16 mouse cellular contexts compared by ENCODE assay signal in genomic region chr9:116330796-116331195, GRCm38 (mm10).
A peak's percentile ranks its signal among the peaks of the same experiment; 100 is the strongest.
DNase-seq lines count a peak whose midpoint lies in the region; ATAC-seq and TF ChIP-seq lines count a peak whose summit lies in the region.
"Had no signal": no experiment of that assay in that cellular context is flagged by ENCODE, and none has a peak within 500 bp of the region (broad histone marks: within the 10 kb centered on the region; RNA-seq: fewer than 3 reads in every experiment).

No protein-coding gene starts in this region.

- no peak overlapping the region for H3K4me3 ChIP-seq in intestine, postnatal 0 days (ENCODE audit: low read depth, low read length)
- no peak overlapping the region for H3K4me3 ChIP-seq in intestine, embryonic 16.5 days (ENCODE audit: low read length)
- no peak overlapping the region for H3K4me3 ChIP-seq in midbrain, postnatal 0 days (ENCODE audit: low read depth, low read length)
- H3K4me3 ChIP-seq in midbrain, embryonic 16.5 days (ENCODE audit: low read depth, low read length): no peak overlapping the region
- H3K4me3 ChIP-seq in cortical plate, adult 2 months (ENCODE audit: insufficient read depth, low read length): no peak overlapping the region
- H3K4me3 ChIP-seq in stomach, postnatal 0 days (ENCODE audit: low read depth, low read length): no peak overlapping the region
- H3K4me3 ChIP-seq: embryonic facial prominence, embryonic 10.5 days; hindbrain, embryonic 13.5 days; midbrain, embryonic 15.5 days had no signal

- H3K9me3 ChIP-seq in intestine, postnatal 0 days (ENCODE audit: control insufficient read depth): no peaks in the 10 kb centered on the region
- H3K9me3 ChIP-seq in intestine, embryonic 16.5 days (ENCODE audit: control insufficient read depth, low read length): no peaks in the 10 kb centered on the region
- no peaks in the 10 kb centered on the region for H3K9me3 ChIP-seq in midbrain, postnatal 0 days (ENCODE audit: low read length)
- H3K9me3 ChIP-seq in midbrain, embryonic 16.5 days (replicated peaks; ENCODE audit: control insufficient read depth, low read length, poor library complexity, severe bottlenecking): no peaks in the 10 kb centered on the region
- H3K9me3 ChIP-seq in stomach, postnatal 0 days (ENCODE audit: control insufficient read depth, low read length): no peaks in the 10 kb centered on the region
- H3K9me3 ChIP-seq: embryonic facial prominence, embryonic 10.5 days; hindbrain, embryonic 13.5 days; midbrain, embryonic 15.5 days had no signal

- no peaks in the 10 kb centered on the region for H3K27me3 ChIP-seq in intestine, postnatal 0 days (replicated peaks; ENCODE audit: control insufficient read depth, insufficient read depth, low read length)
- H3K27me3 ChIP-seq in intestine, embryonic 16.5 days (replicated peaks; ENCODE audit: control insufficient read depth, insufficient read depth, low read length): no peaks in the 10 kb centered on the region
- H3K27me3 ChIP-seq in midbrain, postnatal 0 days (ENCODE audit: insufficient read depth, low read length): no peaks in the 10 kb centered on the region
- no peaks in the 10 kb centered on the region for H3K27me3 ChIP-seq in midbrain, embryonic 16.5 days (ENCODE audit: control insufficient read depth, insufficient read depth, low read depth, low read length)
- H3K27me3 ChIP-seq in stomach, postnatal 0 days (ENCODE audit: control insufficient read depth, insufficient read depth, low read length): no peaks in the 10 kb centered on the region
- H3K27me3 ChIP-seq: hindbrain, embryonic 13.5 days; midbrain, embryonic 15.5 days had no signal

- H3K9ac ChIP-seq in intestine, postnatal 0 days (ENCODE audit: low read depth, low read length): no peak overlapping the region
- H3K9ac ChIP-seq in intestine, embryonic 16.5 days (ENCODE audit: low read depth, low read length): no peak overlapping the region
- H3K9ac ChIP-seq in midbrain, postnatal 0 days (replicated peaks; ENCODE audit: low read length, poor library complexity, severe bottlenecking): no peak overlapping the region
- H3K9ac ChIP-seq in midbrain, embryonic 16.5 days (ENCODE audit: low read depth, low read length): no peak overlapping the region
- no peak overlapping the region for H3K9ac ChIP-seq in stomach, postnatal 0 days (ENCODE audit: low read length)
- H3K9ac ChIP-seq: hindbrain, embryonic 13.5 days; midbrain, embryonic 15.5 days had no signal

- no peak for TF ChIP-seq POLR2A in cortical plate, adult 2 months (IDR thresholded peaks at IDR 0.05; ENCODE audit: extremely low read depth, insufficient read depth, low read length)

- no peak for ATAC-seq in intestine, postnatal 0 days
- ATAC-seq in intestine, embryonic 16.5 days: no peak
- no peak for ATAC-seq in midbrain, postnatal 0 days (ENCODE audit: low FRiP score)
- no peak for ATAC-seq in midbrain, embryonic 16.5 days
- no peak for ATAC-seq in stomach, postnatal 0 days (ENCODE audit: low FRiP score, low TSS enrichment)
- no peak for ATAC-seq in erythroblast, adult 5-6 weeks (replicated peaks; ENCODE audit: low FRiP score, poor library complexity, severe bottlenecking)
- ATAC-seq: midbrain, embryonic 15.5 days had no signal

- TF ChIP-seq CTCF in intestine, postnatal 0 days (IDR thresholded peaks at IDR 0.05; ENCODE audit: low read depth): peak; percentile 59
- peak; percentile 41; the same call in 1 of the 2 replicates for TF ChIP-seq CTCF in midbrain, postnatal 0 days (IDR thresholded peaks at IDR 0.05)
- peak; percentile 14; the same call in 1 of the 2 replicates for TF ChIP-seq CTCF in cortical plate, adult 2 months (IDR thresholded peaks at IDR 0.05; ENCODE audit: extremely low read depth, insufficient read depth, low read length)
- TF ChIP-seq CTCF in stomach, postnatal 0 days (IDR thresholded peaks at IDR 0.05; ENCODE audit: low read depth): peak; percentile 49

- no peak overlapping the region for H3K27ac ChIP-seq in intestine, postnatal 0 days (ENCODE audit: low read depth, low read length)
- no peak overlapping the region for H3K27ac ChIP-seq in intestine, embryonic 16.5 days (ENCODE audit: low read length)
- no peak overlapping the region for H3K27ac ChIP-seq in midbrain, postnatal 0 days (ENCODE audit: low read depth, low read length)
- no peak overlapping the region for H3K27ac ChIP-seq in midbrain, embryonic 16.5 days (ENCODE audit: low read length)
- H3K27ac ChIP-seq in cortical plate, adult 2 months (ENCODE audit: insufficient read depth, low read length): peak overlapping the region; percentile 77
- H3K27ac ChIP-seq in stomach, postnatal 0 days (replicated peaks): no peak overlapping the region
- H3K27ac ChIP-seq: embryonic facial prominence, embryonic 10.5 days; hindbrain, embryonic 13.5 days; midbrain, embryonic 15.5 days had no signal

- H3K36me3 ChIP-seq in intestine, postnatal 0 days (ENCODE audit: control insufficient read depth, insufficient read depth): no peaks in the 10 kb centered on the region
- no peaks in the 10 kb centered on the region for H3K36me3 ChIP-seq in intestine, embryonic 16.5 days (ENCODE audit: control insufficient read depth, insufficient read depth, low read length)
- H3K36me3 ChIP-seq in midbrain, postnatal 0 days (ENCODE audit: insufficient read depth, low read length): no peaks in the 10 kb centered on the region
- H3K36me3 ChIP-seq in midbrain, embryonic 16.5 days (ENCODE audit: control insufficient read depth, insufficient read depth, low read length): no peaks in the 10 kb centered on the region
- no peaks in the 10 kb centered on the region for H3K36me3 ChIP-seq in stomach, postnatal 0 days (ENCODE audit: control insufficient read depth, insufficient read depth, low read length)
- H3K36me3 ChIP-seq: embryonic facial prominence, embryonic 10.5 days; hindbrain, embryonic 13.5 days; midbrain, embryonic 15.5 days had no signal

- no peak overlapping the region for H3K4me2 ChIP-seq in intestine, postnatal 0 days (replicated peaks; ENCODE audit: low read depth)
- H3K4me2 ChIP-seq in intestine, embryonic 16.5 days (ENCODE audit: low read depth, low read length): no peak overlapping the region
- H3K4me2 ChIP-seq in midbrain, postnatal 0 days (ENCODE audit: low read depth, low read length, poor library complexity, severe bottlenecking): no peak overlapping the region
- no peak overlapping the region for H3K4me2 ChIP-seq in midbrain, embryonic 16.5 days (ENCODE audit: low read length)
- no peak overlapping the region for H3K4me2 ChIP-seq in stomach, postnatal 0 days (replicated peaks; ENCODE audit: low read depth)
- H3K4me2 ChIP-seq: heart, embryonic 11.5 days; hindbrain, embryonic 13.5 days; midbrain, embryonic 15.5 days had no signal

- DNase-seq in midbrain, postnatal 0 days (ENCODE audit: low spot score): no peak
- no peak for DNase-seq in stomach, postnatal 0 days (ENCODE audit: low spot score)
- DNase-seq in adrenal gland, postnatal 14 days: no peak
- DNase-seq: cerebellum, adult 2 months; layer of hippocampus, adult 9-11 months; left cerebral cortex, postnatal 4 days; lung, postnatal 10 days had no signal

- TF ChIP-seq EP300 in stomach, postnatal 0 days (optimal IDR thresholded peaks at IDR 0.05): no peak

- 55% methylated on average over 5 of the region's 5 CpGs for WGBS in intestine, postnatal 0 days
- 64% methylated on average over 5 of the region's 5 CpGs for WGBS in intestine, embryonic 16.5 days
- WGBS in midbrain, postnatal 0 days: 65% methylated on average over 5 of the region's 5 CpGs
- WGBS in midbrain, embryonic 16.5 days: 73% methylated on average over 5 of the region's 5 CpGs
- 65% methylated on average over 5 of the region's 5 CpGs for WGBS in stomach, postnatal 0 days

- H3K4me1 ChIP-seq in intestine, postnatal 0 days (replicated peaks; ENCODE audit: control insufficient read depth, insufficient read depth, low read length): no peaks in the 10 kb centered on the region
- H3K4me1 ChIP-seq in intestine, embryonic 16.5 days (ENCODE audit: control insufficient read depth, insufficient read depth, low read length): no peaks in the 10 kb centered on the region; the same call in 1 of the 2 replicates
- H3K4me1 ChIP-seq in midbrain, postnatal 0 days (ENCODE audit: insufficient read depth, low read length): no peaks in the 10 kb centered on the region
- no peaks in the 10 kb centered on the region for H3K4me1 ChIP-seq in midbrain, embryonic 16.5 days (ENCODE audit: control insufficient read depth, insufficient read depth, low read length)
- no peaks in the 10 kb centered on the region; the same call in 1 of the 2 replicates for H3K4me1 ChIP-seq in cortical plate, adult 2 months (ENCODE audit: control insufficient read depth, insufficient read depth, low read length)
- H3K4me1 ChIP-seq in stomach, postnatal 0 days (replicated peaks; ENCODE audit: control insufficient read depth, insufficient read depth): no peaks in the 10 kb centered on the region
- H3K4me1 ChIP-seq: midbrain, embryonic 15.5 days had no signal
